Mouse (Mus musculus): ENCODE measurements around the gene Cit. TPM values are rescaled to one million over a fixed set of nuclear protein-coding genes. Genes with fewer than 3 reads are reported as not detected.

Gene Cit
- total RNA-seq, 2 experiments from 2014 or later = 1.4 to 2.1 TPM

DNA sequence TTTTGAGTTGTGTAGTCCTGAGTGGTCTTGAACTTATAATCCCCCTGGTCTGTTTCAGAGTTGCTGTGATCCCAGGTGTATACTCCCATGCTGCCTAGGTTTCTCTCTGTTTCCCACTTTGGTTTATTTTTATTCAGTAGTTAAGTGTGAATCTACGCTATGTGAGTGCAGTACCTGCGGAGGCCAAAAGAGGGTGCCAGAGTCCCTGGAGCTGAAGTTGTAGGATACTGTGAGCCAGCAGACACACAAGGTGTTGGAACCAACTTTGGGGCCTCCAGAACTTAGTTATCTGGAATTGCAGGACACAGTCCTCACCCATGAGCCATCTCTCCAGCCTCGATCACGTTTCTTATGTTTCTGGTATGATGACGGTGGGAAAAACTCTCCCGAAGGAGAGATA, 108.1 kb downstream of the Cit start:
- intact Hi-C loops (cut with DNase I) = no loop called here
- no peak for DNase-seq (ENCODE audit: low spot score)

DNA sequence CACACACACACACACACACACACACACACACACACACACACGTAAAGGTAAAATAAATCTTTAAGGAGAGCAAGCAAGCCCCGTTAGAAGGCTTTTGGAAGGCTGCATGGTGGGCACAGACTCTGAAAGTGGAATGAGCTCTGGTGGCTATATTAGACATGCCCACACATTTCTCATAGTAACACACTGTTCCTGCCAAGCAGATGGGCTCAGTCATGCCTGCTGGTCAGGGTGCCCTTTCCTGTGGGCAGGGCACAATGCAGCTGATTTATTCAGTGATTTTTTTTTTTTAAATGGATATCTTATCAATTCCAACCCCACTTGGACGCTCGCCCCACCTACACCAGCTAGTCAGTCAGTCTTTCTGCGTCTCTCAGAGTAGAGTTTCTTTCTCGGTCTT, 109.0 kb downstream of the Cit start:
- intact Hi-C loops (cut with DNase I) = no loop called here
- DNase-seq (ENCODE audit: low spot score) = no peak

DNA sequence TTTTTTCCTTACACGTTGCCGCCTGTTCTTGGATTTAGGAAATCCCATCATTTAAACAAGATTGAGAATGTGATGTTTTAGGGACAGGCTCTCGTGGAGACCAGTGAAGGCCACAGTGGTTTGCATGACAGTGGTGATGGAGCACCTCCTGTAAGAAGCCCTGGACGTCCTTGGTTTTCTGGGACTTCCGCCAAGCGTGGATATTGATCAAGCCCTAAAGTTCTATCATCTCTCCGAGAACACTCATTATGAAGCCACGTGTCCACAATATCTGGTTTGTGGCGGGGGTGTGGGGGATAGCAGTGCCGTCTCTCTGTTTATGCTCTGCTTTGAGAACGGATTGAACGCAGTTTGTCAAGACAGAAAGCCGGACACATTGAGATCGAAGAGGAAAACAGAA, 109.5 kb downstream of the Cit start:
- intact Hi-C loops (cut with DNase I) = no loop called here
- DNase-seq (ENCODE audit: low spot score) = no peak

DNA sequence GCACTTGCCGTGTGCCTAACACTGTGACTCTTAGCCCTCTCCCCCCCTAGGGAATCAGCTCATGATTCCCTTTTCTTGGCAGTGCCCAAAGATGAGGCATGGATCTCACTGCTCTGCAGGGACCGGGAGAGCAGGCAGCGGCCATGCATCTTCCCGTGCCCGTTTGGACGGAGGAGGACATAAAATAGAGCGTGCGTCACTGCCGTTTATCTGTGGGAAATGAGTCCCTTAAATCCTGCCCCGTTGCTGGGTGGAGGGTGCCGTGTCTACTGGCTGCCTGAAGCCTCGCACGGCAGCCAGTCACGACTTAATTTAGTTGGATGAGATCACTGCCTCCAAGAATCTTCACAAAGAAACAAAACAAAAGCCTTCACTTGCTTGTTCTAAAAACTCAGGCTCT, 110.1 kb downstream of the Cit start:
- intact Hi-C loops (cut with DNase I) = no loop called here
- DNase-seq (ENCODE audit: low spot score) = no peak

DNA sequence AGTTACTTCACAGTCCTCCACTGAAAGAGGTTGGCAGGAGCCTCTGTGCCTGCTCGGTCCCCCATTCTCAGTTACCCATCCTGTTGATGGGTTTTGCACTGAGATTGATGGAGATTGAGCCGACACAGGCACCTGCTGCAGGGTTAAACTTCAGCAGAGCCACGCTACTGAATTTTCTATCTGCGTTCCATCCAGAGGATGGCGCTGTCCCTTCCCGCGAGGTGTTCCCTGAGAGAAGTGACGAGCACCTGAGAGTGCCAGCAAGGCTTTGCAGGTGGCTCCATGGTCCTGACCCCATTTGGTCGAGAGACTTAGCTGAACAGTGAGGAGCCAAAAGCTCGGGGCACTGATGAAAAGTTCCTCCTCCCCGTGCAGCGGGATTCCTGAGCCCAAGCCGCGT, 111.0 kb downstream of the Cit start:
- DNase-seq (ENCODE audit: low spot score) = no peak
- intact Hi-C loops (cut with DNase I) = no loop called here

DNA sequence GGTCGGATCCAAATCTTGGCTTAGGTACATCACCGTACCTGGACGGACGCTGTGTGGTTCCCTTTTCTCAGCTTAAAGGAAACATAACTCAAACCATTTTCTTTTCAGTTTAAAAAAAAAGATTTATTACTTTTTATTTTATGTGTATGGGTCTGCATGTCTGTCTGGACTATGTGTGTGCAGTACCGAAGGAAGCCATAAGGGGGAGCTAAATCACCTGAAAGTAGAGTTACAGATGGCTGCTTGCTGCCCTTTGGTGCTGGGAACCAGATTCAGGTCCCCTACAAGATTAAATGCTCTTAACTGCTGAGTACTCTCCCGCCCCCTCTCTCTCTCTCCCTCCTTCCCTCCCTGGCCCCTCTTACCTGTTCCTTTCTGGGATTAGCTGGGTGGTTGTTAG, 112.1 kb downstream of the Cit start:
- no peak for DNase-seq (ENCODE audit: low spot score)
- intact Hi-C loops (cut with DNase I) = no loop called here

DNA sequence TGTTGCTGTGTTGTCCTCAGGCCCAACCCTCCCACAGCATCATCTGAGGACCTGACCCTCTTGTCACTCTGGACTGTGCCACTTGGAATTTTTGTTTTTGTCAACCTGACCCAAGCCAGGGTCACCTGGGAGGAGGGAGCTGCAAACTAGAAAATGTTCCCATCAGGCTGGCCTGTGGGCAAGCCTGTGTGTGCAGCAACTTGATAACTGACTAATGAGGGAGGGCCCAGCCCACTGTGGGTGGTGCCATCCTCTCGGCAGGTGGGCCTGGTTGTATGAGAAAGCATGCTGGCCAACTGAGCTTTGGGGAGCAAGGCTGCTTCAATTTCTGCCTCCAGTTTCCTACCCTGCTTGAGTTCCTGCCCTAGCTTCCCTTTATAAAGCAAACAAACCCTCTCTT, 113.3 kb downstream of the Cit start:
- DNase-seq (ENCODE audit: low spot score) = no peak
- intact Hi-C loops (cut with DNase I) = no loop called here

DNA sequence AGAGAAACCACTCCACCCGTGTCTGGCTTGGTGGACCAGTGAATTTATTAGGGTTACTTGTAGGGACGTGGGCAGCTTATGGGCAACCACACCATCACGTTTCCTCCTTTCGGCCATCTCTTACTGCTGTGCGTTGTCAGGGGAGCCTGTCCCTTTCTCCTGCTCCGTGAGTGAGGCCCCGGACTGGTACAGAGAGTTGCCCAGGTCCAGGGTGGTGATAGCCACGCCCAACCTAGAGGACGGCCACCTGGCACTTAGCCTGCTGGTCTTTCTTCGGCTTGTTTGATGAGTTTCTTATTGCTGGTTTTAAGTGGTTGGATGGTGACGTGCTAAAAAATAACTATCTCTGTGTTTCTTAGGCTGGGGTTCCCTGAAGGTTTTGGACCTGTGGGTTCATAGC, 113.7 kb downstream of the Cit start:
- intact Hi-C loops (cut with DNase I) = no loop called here
- no peak for DNase-seq (ENCODE audit: low spot score)

DNA sequence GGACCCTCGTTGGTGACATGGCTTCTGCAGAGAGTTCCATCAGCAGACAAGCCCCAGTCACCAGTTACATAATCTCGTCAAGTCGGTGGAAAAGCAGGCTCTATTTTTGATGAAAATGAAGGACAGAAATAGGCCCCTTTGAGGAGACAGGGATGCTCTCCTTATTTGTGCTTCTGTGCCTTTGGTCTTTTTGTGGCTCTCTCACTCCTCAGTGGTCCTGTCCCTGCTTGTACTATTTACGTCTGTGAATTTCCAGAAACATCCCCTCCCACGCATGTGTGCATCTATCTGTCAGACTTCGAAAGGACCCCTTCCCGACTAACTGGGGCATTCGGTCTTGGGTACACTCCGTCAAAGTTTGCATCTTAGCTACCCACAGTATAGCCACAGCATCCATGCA, 116.7 kb downstream of the Cit start:
- intact Hi-C loops (cut with DNase I) = no loop called here
- DNase-seq (ENCODE audit: low spot score) = no peak

DNA sequence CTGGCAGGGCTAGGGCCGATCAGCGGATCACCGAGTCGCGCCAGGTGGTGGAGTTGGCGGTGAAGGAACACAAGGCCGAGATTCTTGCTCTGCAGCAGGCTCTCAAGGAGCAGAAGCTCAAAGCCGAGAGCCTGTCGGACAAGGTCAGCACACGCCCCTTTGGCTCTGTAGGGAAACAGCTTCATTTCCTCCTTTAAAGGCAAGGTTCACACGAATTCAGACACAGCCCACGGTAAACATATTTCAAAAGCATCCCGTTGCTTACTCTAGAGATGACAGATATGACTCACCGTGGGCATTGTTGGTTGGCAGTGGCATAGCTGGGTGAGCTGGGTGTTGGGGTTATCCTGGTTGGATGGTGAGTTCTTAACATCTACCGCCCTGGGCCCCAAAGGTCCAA, 126.2 kb downstream of the Cit start:
- no peak for DNase-seq (ENCODE audit: low spot score)

DNA sequence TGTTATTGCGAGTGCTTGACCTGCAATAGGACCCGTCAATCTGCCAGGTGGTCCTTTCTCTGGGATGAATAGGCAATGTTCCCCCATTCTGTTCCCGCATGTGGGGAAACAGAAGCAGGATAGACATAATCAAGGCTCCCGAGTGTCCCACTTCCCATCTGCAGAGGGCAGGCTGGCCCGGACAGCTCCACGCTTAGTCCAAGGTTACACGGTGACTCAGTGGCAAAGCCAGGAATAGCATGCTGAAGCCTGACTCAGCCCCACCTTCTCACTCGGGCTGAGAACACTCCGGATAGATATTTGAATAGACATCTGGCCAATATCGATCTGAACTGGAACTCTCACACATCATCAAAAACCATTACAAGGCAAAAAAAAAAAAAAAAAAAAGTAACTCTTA, 130.6 kb downstream of the Cit start:
- no peak for DNase-seq (ENCODE audit: low spot score)

More for the DNA sequence above, 126.2 kb downstream of the Cit start:
- intact Hi-C loops (cut with DNase I) = no loop called here

DNA sequence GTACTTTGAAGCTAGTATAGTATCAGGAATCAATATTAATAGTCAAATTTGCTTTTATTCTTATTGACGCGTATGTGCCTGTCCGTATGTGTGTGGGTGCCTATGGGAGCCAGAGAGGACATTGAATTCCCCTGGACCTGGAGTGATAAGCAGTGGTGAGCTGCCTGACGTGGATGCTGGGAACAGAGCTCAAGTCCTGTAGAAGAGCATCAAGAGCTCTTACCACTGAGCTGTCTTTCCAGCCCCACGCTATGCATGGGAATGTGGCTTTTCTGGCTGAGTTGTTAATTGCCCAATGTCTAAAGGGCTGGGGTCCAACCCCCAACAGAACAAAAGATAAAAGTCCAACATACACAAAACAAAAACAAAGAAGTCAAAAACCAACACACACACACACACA, 131.4 kb downstream of the Cit start:
- DNase-seq (ENCODE audit: low spot score) = no peak
- intact Hi-C loops (cut with DNase I) = no loop called here

More for the DNA sequence above, 130.6 kb downstream of the Cit start:
- intact Hi-C loops (cut with DNase I) = no loop called here

DNA sequence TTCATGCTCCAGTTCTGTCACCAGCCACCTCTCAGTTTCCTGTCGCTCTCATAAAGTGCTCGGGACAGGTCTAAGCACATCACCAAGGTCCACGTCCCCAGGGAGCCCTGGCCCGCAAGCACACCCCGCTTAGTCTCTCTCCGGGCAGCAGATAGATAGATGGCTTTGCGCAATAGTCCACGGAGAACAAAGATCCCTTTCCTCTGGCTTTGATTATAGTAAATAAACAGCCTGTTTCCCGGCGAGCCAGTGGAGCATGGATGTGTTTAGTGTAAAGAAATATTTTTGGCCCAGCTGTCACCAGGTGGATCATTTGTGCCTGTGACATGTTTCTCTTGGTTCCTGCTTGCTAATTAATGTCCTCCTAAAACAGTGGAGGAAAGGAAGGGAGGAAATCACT, 132.2 kb downstream of the Cit start:
- intact Hi-C loops (cut with DNase I) = no loop called here
- DNase-seq (ENCODE audit: low spot score) = no peak

DNA sequence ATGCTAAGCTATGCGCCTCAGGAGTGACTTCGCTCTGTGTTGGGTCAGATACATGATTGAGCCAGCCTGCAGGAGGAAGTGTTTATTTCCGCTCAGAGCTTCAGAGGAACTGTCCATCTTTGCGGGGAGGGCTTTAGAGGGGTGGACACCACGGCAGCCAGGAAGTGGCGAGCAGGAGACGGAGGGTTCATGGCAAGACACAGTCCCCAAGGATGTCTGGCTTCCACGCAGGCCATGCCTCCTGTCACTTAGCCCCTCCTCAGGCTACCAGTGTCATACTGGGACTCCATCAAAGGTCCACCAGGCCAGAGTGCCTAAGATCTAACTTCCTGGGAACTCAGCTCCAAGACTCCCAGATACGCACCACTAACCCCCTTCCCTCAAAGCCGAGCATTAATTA, 132.7 kb downstream of the Cit start:
- intact Hi-C loops (cut with DNase I) = no loop called here

DNA sequence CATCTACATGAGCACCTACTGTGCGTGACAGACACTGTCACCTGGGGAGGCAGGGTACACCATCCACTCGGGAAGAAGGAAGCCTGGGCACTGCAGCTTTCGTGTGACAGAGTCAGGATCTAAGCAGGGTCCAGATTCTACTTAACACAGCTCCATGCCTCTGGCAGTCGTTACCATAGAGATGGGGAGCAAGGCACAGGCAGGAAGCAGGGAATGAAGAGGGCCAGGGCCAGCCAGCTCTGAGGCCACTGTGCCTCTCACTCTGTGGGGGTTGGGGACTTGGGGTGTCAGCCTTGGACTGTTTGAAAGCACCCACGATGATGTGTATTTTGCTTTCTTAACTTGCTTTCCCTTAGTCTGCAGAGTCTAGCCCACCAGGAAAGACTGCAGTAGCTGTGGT, 133.2 kb downstream of the Cit start:
- no peak for DNase-seq (ENCODE audit: low spot score)
- intact Hi-C loops (cut with DNase I) = no loop called here

More for the DNA sequence above, 132.7 kb downstream of the Cit start:
- DNase-seq (ENCODE audit: low spot score) = peak; percentile 31

DNA sequence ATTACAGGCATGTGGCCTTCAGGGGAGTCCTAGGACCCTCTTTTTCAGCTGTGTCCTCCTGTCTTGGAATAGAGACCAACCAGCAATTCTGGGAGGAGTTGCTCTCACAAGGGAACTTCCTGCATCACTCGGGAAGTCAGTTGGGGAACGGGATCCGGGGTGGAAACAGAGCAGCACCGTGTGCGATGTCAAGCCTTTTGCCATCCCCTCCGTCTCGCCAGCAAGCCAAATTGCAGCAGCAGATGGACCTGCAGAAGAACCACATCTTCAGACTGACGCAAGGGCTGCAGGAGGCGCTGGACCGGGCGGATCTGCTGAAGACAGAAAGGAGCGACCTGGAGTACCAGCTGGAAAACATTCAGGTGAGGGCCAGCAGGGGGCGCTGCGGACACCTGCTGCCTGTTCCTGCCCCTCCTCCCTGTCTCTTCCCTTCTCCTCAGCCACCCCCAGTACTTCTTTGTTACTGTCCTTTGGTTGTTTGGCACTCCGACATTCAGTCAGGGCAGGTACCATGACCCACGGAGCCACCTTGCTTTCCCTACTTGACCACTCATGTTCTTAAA, 134.1 kb downstream of the Cit start:
- intact Hi-C loops (cut with DNase I) = no loop called here
- DNase-seq (ENCODE audit: low spot score) = no peak

DNA sequence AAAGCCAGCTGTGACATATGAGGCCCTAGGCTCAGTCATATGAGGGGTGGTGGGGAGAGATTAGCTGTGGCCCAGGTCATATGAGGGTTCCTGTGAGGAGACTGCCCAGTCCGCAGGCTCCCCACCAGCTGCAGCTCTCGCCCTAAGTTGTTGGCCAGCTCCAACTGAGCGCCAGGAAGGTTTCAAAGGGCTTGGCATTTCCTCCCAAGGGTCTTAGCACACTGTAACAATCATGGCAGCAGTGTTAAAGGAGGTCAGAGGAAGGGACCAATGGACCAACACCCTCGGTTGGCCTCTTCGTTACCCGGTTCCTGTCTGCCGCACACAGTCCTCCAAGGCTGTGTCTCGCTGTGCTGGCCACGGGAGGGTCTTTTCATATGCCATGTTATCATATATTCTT, 135.5 kb downstream of the Cit start:
- no peak for DNase-seq (ENCODE audit: low spot score)
- intact Hi-C loops (cut with DNase I) = loop anchor here (2.0 kb wide), 1 partner anchor 44 kb away; the partner anchor contains the start of gene Prkab1

DNA sequence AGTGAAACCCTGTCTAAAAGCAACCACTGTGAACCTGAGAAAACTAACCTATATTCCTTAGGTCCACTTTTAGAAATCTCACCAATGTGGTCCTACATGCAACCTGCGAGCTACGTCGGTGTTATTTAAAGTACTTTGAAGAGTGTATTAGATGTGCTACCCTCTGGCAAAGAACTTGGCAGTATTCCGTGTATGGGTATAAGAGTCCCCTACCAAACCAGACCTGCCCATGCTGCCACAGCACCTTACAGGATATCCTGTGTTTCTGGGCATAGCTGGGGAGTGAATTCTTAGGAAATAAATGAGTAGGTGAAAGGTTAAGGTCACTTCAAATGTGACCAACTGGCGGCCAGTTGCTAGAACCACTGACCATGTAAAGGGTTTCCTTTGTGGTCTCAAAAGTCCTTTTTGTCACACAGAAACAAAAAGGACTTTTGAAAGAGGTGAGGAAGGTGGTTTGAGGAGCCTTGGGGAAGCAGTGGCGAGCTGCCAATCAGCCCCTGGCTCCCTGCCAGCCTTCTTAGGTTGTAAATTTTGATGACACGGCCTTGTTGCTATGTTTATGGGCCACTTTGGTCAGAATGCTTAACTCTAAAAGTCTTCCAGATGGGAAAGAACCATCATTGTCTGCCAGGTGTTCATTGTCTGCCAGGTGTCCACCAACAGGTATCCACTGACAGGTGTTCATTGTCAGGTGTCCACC, 137.7 kb downstream of the Cit start:
- intact Hi-C loops (cut with DNase I) = no loop called here
- no peak for DNase-seq (ENCODE audit: low spot score)

DNA sequence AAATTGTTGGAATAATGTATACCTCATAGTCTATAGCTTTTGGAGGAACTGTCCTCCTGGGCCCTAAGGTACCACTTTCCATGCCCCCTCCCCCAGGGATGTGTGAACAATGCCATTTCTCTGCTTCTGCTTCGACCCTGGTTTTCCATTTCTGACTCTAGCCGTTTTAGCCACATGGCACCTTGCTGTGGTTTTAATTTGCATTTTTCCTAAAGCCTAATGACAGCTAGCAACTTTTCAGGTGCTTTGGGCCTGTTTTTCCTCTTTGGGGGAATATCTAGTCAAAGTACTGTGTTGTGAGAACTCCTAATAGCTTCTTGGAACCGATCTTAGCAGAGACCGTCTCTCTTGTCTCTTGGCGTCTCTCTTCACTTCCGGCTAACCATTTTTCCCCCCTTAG, 139.3 kb downstream of the Cit start:
- intact Hi-C loops (cut with DNase I) = no loop called here
- DNase-seq (ENCODE audit: low spot score) = no peak

DNA sequence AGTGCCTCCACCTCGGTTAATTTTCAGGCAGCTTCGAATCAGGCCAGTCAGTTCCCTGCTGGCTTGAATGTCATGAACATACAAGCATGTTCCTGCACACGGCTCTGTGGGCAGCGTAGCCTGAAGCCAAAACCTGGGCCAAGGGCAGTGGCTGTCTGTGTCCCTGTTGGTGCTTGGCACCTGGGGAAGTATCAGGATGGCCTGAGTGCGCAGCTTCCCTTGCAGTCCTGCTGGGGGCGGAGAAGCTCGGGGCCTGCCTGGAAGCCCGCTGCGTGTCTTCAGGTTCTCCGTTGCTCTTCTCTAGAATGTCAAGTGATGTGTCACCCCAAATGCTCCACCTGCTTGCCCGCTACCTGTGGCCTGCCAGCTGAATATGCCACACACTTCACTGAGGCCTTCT, 140.0 kb downstream of the Cit start:
- no peak for DNase-seq (ENCODE audit: low spot score)
- intact Hi-C loops (cut with DNase I) = no loop called here

DNA sequence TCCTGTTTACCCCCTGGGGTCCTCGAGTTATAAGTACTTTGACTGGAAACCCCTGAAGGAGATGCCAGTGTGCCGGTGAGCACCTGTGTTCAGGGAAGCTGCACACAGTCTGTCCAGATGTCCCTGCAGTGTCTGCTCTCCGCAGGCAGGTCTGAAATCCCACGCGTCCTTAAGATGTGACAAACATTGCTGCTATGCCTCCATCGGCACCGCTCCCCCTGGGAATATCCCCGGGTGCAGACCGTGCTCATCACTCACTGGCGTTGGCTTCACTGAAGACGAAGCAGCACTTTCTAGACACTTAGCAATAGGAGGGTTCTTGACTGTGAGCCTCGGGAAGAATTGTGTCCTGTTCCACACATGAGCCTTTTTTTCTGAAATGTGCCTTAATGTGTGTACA, 142.2 kb downstream of the Cit start:
- intact Hi-C loops (cut with DNase I) = no loop called here
- DNase-seq (ENCODE audit: low spot score) = no peak

DNA sequence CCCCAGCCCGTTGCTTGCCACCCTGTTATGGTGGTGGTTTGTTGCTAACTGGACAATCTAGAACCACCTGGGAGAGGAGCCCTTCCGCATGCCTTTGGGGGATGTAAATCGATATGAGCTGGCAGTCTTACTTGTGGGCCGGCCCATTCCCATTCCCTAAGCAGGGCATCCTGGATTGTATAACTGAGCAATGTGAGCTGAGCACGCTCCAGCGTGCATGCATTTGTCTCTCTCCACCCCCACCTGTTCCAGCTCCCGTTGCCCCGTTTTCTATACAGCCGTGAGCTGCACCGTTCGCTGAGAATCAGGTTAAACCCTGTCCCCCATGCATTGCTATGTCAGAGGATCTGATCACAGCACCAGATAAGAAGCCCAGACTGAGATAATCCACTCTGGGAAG, 146.6 kb downstream of the Cit start:
- DNase-seq (ENCODE audit: low spot score) = no peak
- intact Hi-C loops (cut with DNase I) = no loop called here

Data from heart, postnatal 25 days (tissue).